Mouse (Mus musculus) activated CD4-positive, CD25-positive, alpha-beta regulatory T cell, adult 4 months (primary cell): Measurements from ENCODE around the gene Gmeb1. TPM values are rescaled to one million over a fixed set of nuclear protein-coding genes. Genes with fewer than 3 reads are reported as not detected.
"Not testable (repeated sequence)": the region's sequence is repeated elsewhere in the genome, so short reads cannot be mapped to it uniquely, and the experiment has no call there.

ENCODE experiments used
- ATAC-seq: one replicate; pipeline ENCODE4 v1.8.0; 2017
- polyA plus RNA-seq, 2 experiments: library from polyadenylated mRNA; unstranded; fragments of 100-300 nt; shearing (Covaris generic); gene quantifications; one replicate each; pipeline ENCODE4 v1.2.1; 2017

The Gmeb1 gene
- 10 to 100 TPM; 13.8 to 13.9 TPM for polyA plus RNA-seq

GRCm38 (mm10) chr4:132261514-132262357 lies at the start of gene Gmeb1:
Gmeb1 (minus strand) TSS chr4:132261602.
- peak; percentile 51 for ATAC-seq

- ATAC-seq: peak; percentile 42
These were observed 48.6 kb upstream of the Gmeb1 start for GRCm38 (mm10) chr4:132309849-132310472.

- ATAC-seq: peak; percentile 38
These were observed 47.9 kb upstream of the Gmeb1 start for GRCm38 (mm10) chr4:132309140-132309848.

GRCm38 (mm10) chr4:132308437-132309139 lies 47.2 kb upstream of the Gmeb1 start:
- ATAC-seq: peak; percentile 90

GRCm38 (mm10) chr4:132306004-132306403 lies 44.6 kb upstream of the Gmeb1 start:
- no peak for ATAC-seq

GRCm38 (mm10) chr4:132305276-132305675 lies 43.9 kb upstream of the Gmeb1 start:
- ATAC-seq: no peak

GRCm38 (mm10) chr4:132303484-132303883 lies 42.1 kb upstream of the Gmeb1 start:
- not testable (repeated sequence) for ATAC-seq

- ATAC-seq: peak; percentile 67
These were observed 41.6 kb upstream of the Gmeb1 start, which contains the start of gene Rab42 for GRCm38 (mm10) chr4:132302939-132303479. Rab42 (minus strand) TSS chr4:132303385.

- ATAC-seq: peak; percentile 29
These were observed 40.9 kb upstream of the Gmeb1 start for GRCm38 (mm10) chr4:132301965-132302938.

GRCm38 (mm10) chr4:132301486-132301885 lies 40.1 kb upstream of the Gmeb1 start:
- ATAC-seq: no peak

- ATAC-seq: no peak
These were observed 38.4 kb upstream of the Gmeb1 start for GRCm38 (mm10) chr4:132299849-132300248.

GRCm38 (mm10) chr4:132295696-132296390 lies 34.4 kb upstream of the Gmeb1 start:
- no peak for ATAC-seq

- no peak for ATAC-seq
These were observed 32.4 kb upstream of the Gmeb1 start for GRCm38 (mm10) chr4:132293682-132294240.

- ATAC-seq: no peak
These were observed 31.6 kb upstream of the Gmeb1 start for GRCm38 (mm10) chr4:132292988-132293387.

- ATAC-seq: no peak
These were observed 30.4 kb upstream of the Gmeb1 start for GRCm38 (mm10) chr4:132291624-132292335.

GRCm38 (mm10) chr4:132291056-132291455 lies 29.7 kb upstream of the Gmeb1 start:
- ATAC-seq: no peak

- ATAC-seq: not testable (repeated sequence)
These were observed 27.4 kb upstream of the Gmeb1 start for GRCm38 (mm10) chr4:132288840-132289239.

GRCm38 (mm10) chr4:132275949-132276348 lies 14.5 kb upstream of the Gmeb1 start:
- no peak for ATAC-seq

- peak; percentile 64 for ATAC-seq
These were observed 12.9 kb upstream of the Gmeb1 start, which contains the start of gene Taf12 for GRCm38 (mm10) chr4:132274156-132274862. Taf12 (plus strand) TSS chr4:132274375.
